Mouse (Mus musculus): ENCODE measurements around the gene Poldip3. TPM values are rescaled to one million over a fixed set of nuclear protein-coding genes. Genes with fewer than 3 reads are reported as not detected.

Gene Poldip3
- polyA plus RNA-seq, 1 experiment from 2014 or later = 155 TPM

GRCm38 (mm10) chr15:83099533-83100331, 49.5 kb downstream of the Poldip3 start:
- Histone ChIP-seq H3K4me2 (peak overlapping the region; percentile 92), H3K4me3 (peak overlapping the region; percentile 58), H3K27me3 (peaks cover 14% of the 10 kb centered on the region), H3K9ac (peak overlapping the region; percentile 84), H3K27ac (peak overlapping the region; percentile 69), H3K36me3 (no peaks in the 10 kb centered on the region), H3K9me3 (no peaks in the 10 kb centered on the region), H3K4me1 (peaks cover 25% of the 10 kb centered on the region)
- peak; percentile 60; the same call in 1 of the 2 replicates for ATAC-seq (ENCODE audit: insufficient number of reproducible peaks, insufficient read depth, low FRiP score, low TSS enrichment, low read depth)
- 1% methylated on average over 31 of the region's 31 CpGs for WGBS

GRCm38 (mm10) chr15:83095950-83096349, 53.2 kb downstream of the Poldip3 start:
- no peaks in the 10 kb centered on the region for H3K36me3 ChIP-seq
- H3K4me1 ChIP-seq = peaks cover 23% of the 10 kb centered on the region
- no peaks in the 10 kb centered on the region for H3K9me3 ChIP-seq
- H3K9ac ChIP-seq = no peak overlapping the region
- H3K4me3 ChIP-seq = no peak overlapping the region
- H3K4me2 ChIP-seq = no peak overlapping the region
- no peak for ATAC-seq (ENCODE audit: insufficient number of reproducible peaks, insufficient read depth, low FRiP score, low TSS enrichment, low read depth)
- no peak overlapping the region for H3K27ac ChIP-seq
- peaks cover 14% of the 10 kb centered on the region for H3K27me3 ChIP-seq
- WGBS = 58% methylated on average over 2 of the region's 2 CpGs

GRCm38 (mm10) chr15:83093687-83094086, 55.5 kb downstream of the Poldip3 start:
- no peaks in the 10 kb centered on the region for H3K9me3 ChIP-seq
- 74% methylated on average over 2 of the region's 2 CpGs for WGBS
- H3K36me3 ChIP-seq = no peaks in the 10 kb centered on the region
- ATAC-seq (ENCODE audit: insufficient number of reproducible peaks, insufficient read depth, low FRiP score, low TSS enrichment, low read depth) = no peak
- H3K9ac ChIP-seq = no peak overlapping the region
- H3K27me3 ChIP-seq = peaks cover 26% of the 10 kb centered on the region
- no peak overlapping the region for H3K4me2 ChIP-seq
- no peak overlapping the region for H3K4me3 ChIP-seq
- H3K4me1 ChIP-seq = peaks cover 20% of the 10 kb centered on the region
- no peak overlapping the region for H3K27ac ChIP-seq

- Histone ChIP-seq H3K27ac (no peak overlapping the region), H3K36me3 (no peaks in the 10 kb centered on the region), H3K4me3 (no peak overlapping the region), H3K9me3 (no peaks in the 10 kb centered on the region), H3K27me3 (peaks cover 34% of the 10 kb centered on the region), H3K9ac (no peak overlapping the region), H3K4me1 (peaks cover 21% of the 10 kb centered on the region), H3K4me2 (no peak overlapping the region)
- no peak for ATAC-seq (ENCODE audit: insufficient number of reproducible peaks, insufficient read depth, low FRiP score, low TSS enrichment, low read depth)
- 43% methylated on average over 3 of the region's 3 CpGs for WGBS
Observed at GRCm38 (mm10) chr15:83090874-83091273, 58.3 kb downstream of the Poldip3 start.

GRCm38 (mm10) chr15:83089429-83089605, 59.9 kb downstream of the Poldip3 start, which contains the start of gene Serhl:
Gene Serhl (plus strand): TSS chr15:83089506.
- Histone ChIP-seq H3K4me1 (peaks cover 24% of the 10 kb centered on the region), H3K36me3 (no peaks in the 10 kb centered on the region), H3K9me3 (no peaks in the 10 kb centered on the region), H3K4me2 (peak within 1 kb of the TSS; percentile 42), H3K27ac (no peak within 1 kb of the TSS; the same call in 1 of the 2 replicates), H3K9ac (peak within 1 kb of the TSS; percentile 16; the same call in 1 of the 2 replicates), H3K27me3 (peaks cover 35% of the 10 kb centered on the region), H3K4me3 (peak within 1 kb of the TSS; percentile 6; the same call in 1 of the 2 replicates)
- WGBS = 4% methylated on average over 7 of the region's 7 CpGs
- no peak for ATAC-seq (ENCODE audit: insufficient number of reproducible peaks, insufficient read depth, low FRiP score, low TSS enrichment, low read depth)

GRCm38 (mm10) chr15:83088495-83089428, 60.4 kb downstream of the Poldip3 start:
- 5% methylated on average over 27 of the region's 27 CpGs for WGBS
- H3K27ac ChIP-seq = no peak overlapping the region; the same call in 1 of the 2 replicates

GRCm38 (mm10) chr15:83086636-83087328, 62.4 kb downstream of the Poldip3 start:
- H3K9me3 ChIP-seq = no peaks in the 10 kb centered on the region
- 83% methylated on average over 13 of the region's 13 CpGs for WGBS
- H3K4me2 ChIP-seq = no peak overlapping the region
- no peaks in the 10 kb centered on the region for H3K36me3 ChIP-seq
- H3K4me3 ChIP-seq = no peak overlapping the region
- peaks cover 35% of the 10 kb centered on the region for H3K27me3 ChIP-seq
- H3K9ac ChIP-seq = no peak overlapping the region
- no peak for ATAC-seq (ENCODE audit: insufficient number of reproducible peaks, insufficient read depth, low FRiP score, low TSS enrichment, low read depth)
- H3K4me1 ChIP-seq = peaks cover 32% of the 10 kb centered on the region
- no peak overlapping the region for H3K27ac ChIP-seq

More at GRCm38 (mm10) chr15:83088495-83089428, 60.4 kb downstream of the Poldip3 start:
- peak overlapping the region; percentile 42 for H3K4me2 ChIP-seq
- H3K4me3 ChIP-seq = peak overlapping the region; percentile 6; the same call in 1 of the 2 replicates
- peaks cover 30% of the 10 kb centered on the region for H3K4me1 ChIP-seq
- peak overlapping the region; percentile 16; the same call in 1 of the 2 replicates for H3K9ac ChIP-seq
- peaks cover 35% of the 10 kb centered on the region for H3K27me3 ChIP-seq
- no peaks in the 10 kb centered on the region for H3K36me3 ChIP-seq
- no peak for ATAC-seq (ENCODE audit: insufficient number of reproducible peaks, insufficient read depth, low FRiP score, low TSS enrichment, low read depth)
- no peaks in the 10 kb centered on the region for H3K9me3 ChIP-seq

GRCm38 (mm10) chr15:83085901-83086300, 63.3 kb downstream of the Poldip3 start:
- Histone ChIP-seq H3K36me3 (no peaks in the 10 kb centered on the region), H3K4me2 (no peak overlapping the region), H3K4me1 (peaks cover 29% of the 10 kb centered on the region), H3K27ac (no peak overlapping the region), H3K9ac (no peak overlapping the region), H3K9me3 (no peaks in the 10 kb centered on the region), H3K27me3 (peaks cover 35% of the 10 kb centered on the region), H3K4me3 (no peak overlapping the region)
- no peak for ATAC-seq (ENCODE audit: insufficient number of reproducible peaks, insufficient read depth, low FRiP score, low TSS enrichment, low read depth)
- WGBS = 40% methylated on average over 7 of the region's 7 CpGs

- H3K4me1 ChIP-seq = peaks cover 18% of the 10 kb centered on the region
- no peak overlapping the region for H3K27ac ChIP-seq
- no peaks in the 10 kb centered on the region for H3K9me3 ChIP-seq
- no peak overlapping the region for H3K4me2 ChIP-seq
- no peak overlapping the region for H3K9ac ChIP-seq
- H3K27me3 ChIP-seq = peaks cover 24% of the 10 kb centered on the region
- no peaks in the 10 kb centered on the region for H3K36me3 ChIP-seq
- WGBS = 45% methylated on average over 13 of the region's 13 CpGs
- no peak overlapping the region for H3K4me3 ChIP-seq
- no peak for ATAC-seq (ENCODE audit: insufficient number of reproducible peaks, insufficient read depth, low FRiP score, low TSS enrichment, low read depth)
Observed at GRCm38 (mm10) chr15:83084022-83084640, 65.1 kb downstream of the Poldip3 start.

GRCm38 (mm10) chr15:83083530-83083929, 65.7 kb downstream of the Poldip3 start:
- Histone ChIP-seq H3K27ac (no peak overlapping the region), H3K4me1 (peaks cover 12% of the 10 kb centered on the region; the same call in 1 of the 2 replicates), H3K36me3 (no peaks in the 10 kb centered on the region), H3K4me3 (no peak overlapping the region), H3K4me2 (no peak overlapping the region), H3K9me3 (no peaks in the 10 kb centered on the region), H3K27me3 (peaks cover 18% of the 10 kb centered on the region), H3K9ac (no peak overlapping the region)
- 49% methylated on average over 5 of the region's 5 CpGs for WGBS
- ATAC-seq (ENCODE audit: insufficient number of reproducible peaks, insufficient read depth, low FRiP score, low TSS enrichment, low read depth) = no peak

Data from embryonic facial prominence, embryonic 13.5 days (tissue).